Mouse (Mus musculus) gastrocnemius, adult 2 months (tissue): ENCODE measurements around the gene 4933411K16Rik. TPM values are rescaled to one million over a fixed set of nuclear protein-coding genes. Genes with fewer than 3 reads are reported as not detected.

Source experiments
- DNase-seq: peaks from one replicate; pipeline ENCODE4 v3.0.0; 2022
- H3K27ac ChIP-seq: fragments of 200-600 bp; 2 replicates; pipeline ENCODE4 v1.8.1; 2022; ENCODE audit warnings: mild to moderate bottlenecking
- H3K4me3 ChIP-seq: fragments of 200-600 bp; 2 replicates; pipeline ENCODE4 v1.8.1; 2022; ENCODE audit warnings: mild to moderate bottlenecking, moderate library complexity
- CTCF ChIP-seq: fragments of 200-600 bp; IDR thresholded peaks from 2 replicates; pipeline ENCODE4 v1.8.1; 2022; ENCODE audit warnings: antibody characterized with exemption, mild to moderate bottlenecking, moderate library complexity
- intact Hi-C: fragments of 180-260 bp; cut with DNase I; formaldehyde crosslinking; loops from one replicate; pipeline ENCODE4 v1.15.1; 2025
- long read RNA-seq, 2 experiments: library from polyadenylated mRNA; stranded (forward); transcript quantifications; one replicate each; pipeline ENCODE4 v2.0.0; 2021
- total RNA-seq, 2 experiments: library from RNA; stranded (reverse); gene quantifications; 2 replicates each; pipeline ENCODE4 v1.2.3; 2021

Gene 4933411K16Rik
- total RNA-seq: under 1 TPM; 0.28 to 0.33 TPM
- long read RNA-seq, experiment 1: 0 reads
- long read RNA-seq, experiment 2: 0 reads

- TF ChIP-seq CTCF: no peak
- no peak for DNase-seq
- no peak within 1 kb of the TSS for H3K4me3 ChIP-seq
- H3K27ac ChIP-seq: no peak within 1 kb of the TSS
- intact Hi-C loops: no loop called here
These were observed at the start of gene 4933411K16Rik for GRCm38 (mm10) chr19:42051948-42052347. TSS of gene 4933411K16Rik (plus strand) at chr19:42052248.

DNA sequence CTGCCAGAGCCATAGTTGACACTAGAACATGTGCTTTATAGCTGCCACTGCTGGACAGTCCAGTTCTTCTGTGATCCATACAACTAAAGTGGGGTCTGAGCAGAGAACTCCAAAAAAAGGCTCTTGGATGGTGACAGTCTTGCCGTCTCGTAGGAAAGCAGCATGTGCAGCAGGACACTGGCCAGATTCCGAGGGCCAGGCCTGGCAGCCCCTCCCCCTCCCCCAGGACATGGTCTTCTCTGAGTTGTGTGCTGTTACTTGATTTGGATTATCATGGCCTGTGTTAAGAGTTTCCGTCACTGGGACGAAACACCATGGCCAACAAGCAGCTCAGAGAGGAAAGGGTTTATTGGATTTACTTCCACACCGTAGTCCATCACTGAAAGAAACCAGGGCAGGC lies 47.8 kb upstream of the 4933411K16Rik start:
- TF ChIP-seq CTCF: no peak
- Histone ChIP-seq H3K4me3 (no peak overlapping the region), H3K27ac (no peak overlapping the region)
- intact Hi-C loops: no loop called here
- no peak for DNase-seq

DNA sequence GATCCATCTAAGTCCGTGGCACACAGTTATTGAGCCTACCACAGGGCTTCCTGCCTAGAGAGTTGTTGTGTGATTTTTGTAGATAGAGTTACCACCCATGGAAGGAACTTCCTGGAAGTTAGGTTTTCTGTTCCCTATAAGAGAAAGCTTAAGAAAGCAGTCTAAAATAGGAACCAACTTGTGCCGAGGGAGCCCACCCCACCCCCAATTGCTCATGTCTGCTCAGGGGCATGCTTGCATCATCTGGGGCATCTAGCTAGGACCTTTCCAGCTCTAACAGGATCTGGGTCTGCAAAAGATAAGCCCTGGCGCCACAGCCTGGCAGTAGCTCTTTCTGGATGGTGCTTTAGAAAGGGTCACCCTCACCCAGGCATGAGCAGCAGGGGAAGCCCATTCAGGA lies 46.4 kb upstream of the 4933411K16Rik start:
- Histone ChIP-seq H3K4me3 (no peak overlapping the region), H3K27ac (peak overlapping the region; percentile 46)
- intact Hi-C loops: no loop called here
- DNase-seq: no peak
- TF ChIP-seq CTCF: no peak

GRCm38 (mm10) chr19:42006568-42006967 lies 45.5 kb upstream of the 4933411K16Rik start:
- Histone ChIP-seq H3K4me3 (no peak overlapping the region), H3K27ac (no peak overlapping the region)
- TF ChIP-seq CTCF: no peak
- intact Hi-C loops: no loop called here
- no peak for DNase-seq

DNA sequence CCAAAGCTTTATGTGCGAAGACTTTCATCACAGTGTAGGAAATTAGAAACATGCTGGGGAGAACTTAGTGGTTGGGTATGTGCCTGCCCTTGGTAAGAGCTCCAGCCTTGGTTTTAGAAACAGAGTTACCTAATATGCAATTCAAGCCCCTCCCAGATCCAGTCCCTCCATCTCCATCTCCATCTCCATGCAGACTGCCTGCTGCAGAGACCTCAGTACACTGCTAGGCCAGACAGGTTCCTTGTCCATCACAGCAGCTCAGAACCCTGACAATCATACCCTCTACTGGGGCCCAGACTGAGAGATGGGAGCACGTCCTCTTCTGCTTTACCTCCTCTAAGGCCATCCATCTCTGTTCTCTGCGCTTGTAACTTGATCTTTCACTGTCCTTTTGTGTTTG lies 43.5 kb upstream of the 4933411K16Rik start:
- DNase-seq: no peak
- Histone ChIP-seq H3K27ac (0 out of 2 replicates have a peak overlapping the region, but pooled peaks have one; percentile 20), H3K4me3 (no peak overlapping the region)
- no peak for TF ChIP-seq CTCF
- intact Hi-C loops: no loop called here

GRCm38 (mm10) chr19:42009067-42009466 lies 43.0 kb upstream of the 4933411K16Rik start:
- no peak for TF ChIP-seq CTCF
- no peak for DNase-seq
- intact Hi-C loops: no loop called here
- no peak overlapping the region for H3K4me3 ChIP-seq
- no peak overlapping the region for H3K27ac ChIP-seq

DNA sequence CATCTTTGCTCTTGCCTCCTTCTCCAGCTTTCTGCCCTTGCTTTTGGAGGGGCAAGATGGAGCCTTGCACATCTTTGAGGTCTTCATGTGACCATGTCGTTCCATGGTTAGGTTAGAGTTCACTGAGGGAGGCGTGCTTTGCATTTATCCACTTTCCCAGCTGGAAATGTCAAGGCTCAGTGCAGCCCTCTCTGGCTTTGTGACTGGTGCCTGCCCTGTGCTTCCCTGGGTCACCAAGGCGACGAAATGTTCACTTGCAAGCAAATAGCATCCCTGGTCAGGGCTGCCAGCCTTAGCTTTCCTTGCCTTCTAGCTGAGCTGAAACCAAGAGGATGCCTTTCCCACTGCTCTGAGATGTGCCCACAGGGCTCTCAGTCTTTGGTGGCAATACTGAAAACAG lies 41.6 kb upstream of the 4933411K16Rik start:
- TF ChIP-seq CTCF: no peak
- DNase-seq: no peak
- H3K27ac ChIP-seq: no peak overlapping the region
- intact Hi-C loops: no loop called here
- H3K4me3 ChIP-seq: no peak overlapping the region

DNA sequence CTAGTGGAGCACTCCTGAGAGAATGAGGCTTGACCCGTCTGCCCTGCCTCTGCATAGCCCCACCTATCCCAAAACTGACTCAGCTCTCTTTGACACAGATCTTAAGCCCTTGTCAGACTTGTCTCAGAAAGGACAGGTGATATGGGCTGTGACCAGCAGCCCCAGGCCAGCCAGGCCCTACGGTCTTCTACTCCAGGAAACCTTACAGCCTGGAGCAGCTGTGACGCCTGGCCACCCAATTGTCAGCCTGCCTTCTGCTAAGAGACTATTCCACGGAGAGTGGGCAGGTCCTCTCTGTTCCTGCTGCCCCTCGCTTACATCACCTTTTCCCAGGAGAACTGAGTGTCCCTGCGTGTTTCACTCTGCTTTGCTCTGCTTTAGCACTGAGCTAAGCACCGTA lies 40.9 kb upstream of the 4933411K16Rik start:
- H3K27ac ChIP-seq: no peak overlapping the region
- no peak overlapping the region for H3K4me3 ChIP-seq
- DNase-seq: peak; percentile 14
- intact Hi-C loops: no loop called here
- no peak for TF ChIP-seq CTCF

DNA sequence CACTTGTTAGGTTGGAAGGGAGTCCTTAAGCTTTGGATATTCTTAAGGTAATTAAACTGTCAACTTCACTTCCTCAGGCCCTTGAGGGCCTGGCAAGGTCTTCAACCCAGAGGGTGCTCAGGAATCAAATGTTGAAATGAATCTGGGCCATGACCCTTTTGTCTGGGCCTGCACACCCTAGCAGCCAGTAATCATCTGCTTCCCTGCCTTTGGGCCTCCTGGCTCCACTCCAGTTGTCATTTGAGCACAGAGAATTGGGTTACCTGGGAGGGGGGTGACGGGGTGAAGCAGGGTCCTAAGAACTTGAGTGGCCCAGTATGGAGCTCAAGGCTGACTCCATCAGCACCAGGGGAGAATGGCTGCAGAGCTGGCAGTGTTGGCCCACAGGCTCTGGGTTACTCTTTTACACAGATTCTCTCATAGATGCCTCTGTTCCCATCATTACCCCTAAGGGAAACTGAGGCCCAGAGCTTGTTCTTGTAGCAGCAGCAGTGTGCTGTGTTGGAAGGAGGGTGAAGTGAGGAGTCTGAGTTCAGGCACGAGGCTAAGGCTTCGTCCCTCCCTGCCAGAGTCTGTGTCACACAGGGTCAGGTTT lies 37.7 kb upstream of the 4933411K16Rik start:
- Histone ChIP-seq H3K4me3 (no peak overlapping the region), H3K27ac (peak overlapping the region; percentile 28; the same call in 1 of the 2 replicates)
- TF ChIP-seq CTCF: no peak
- intact Hi-C loops: no loop called here
- peak; percentile 79 for DNase-seq

GRCm38 (mm10) chr19:42015001-42015400 lies 37.0 kb upstream of the 4933411K16Rik start:
- Histone ChIP-seq H3K4me3 (no peak overlapping the region), H3K27ac (no peak overlapping the region)
- no peak for TF ChIP-seq CTCF
- intact Hi-C loops: no loop called here
- DNase-seq: no peak

DNA sequence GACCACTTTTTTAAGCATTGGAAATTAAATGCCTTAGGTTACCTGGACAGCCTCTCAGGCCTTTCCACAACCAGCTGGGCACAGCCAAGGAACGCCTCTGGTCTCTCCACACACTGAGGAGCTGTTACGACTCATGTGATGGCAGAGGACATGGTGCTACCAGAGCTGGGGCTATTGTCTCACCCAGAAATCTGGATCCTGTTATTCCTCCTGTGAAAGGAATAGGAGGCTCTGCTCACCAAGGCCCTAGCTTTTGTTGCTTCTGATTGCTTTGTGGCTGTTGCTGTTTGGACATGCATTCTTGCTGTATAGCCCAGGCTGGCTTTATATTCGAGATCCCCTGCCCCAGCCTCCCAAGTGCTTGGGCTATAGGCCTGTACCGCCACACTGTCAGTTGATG lies 35.8 kb upstream of the 4933411K16Rik start:
- intact Hi-C loops: no loop called here
- no peak for TF ChIP-seq CTCF
- H3K4me3 ChIP-seq: no peak overlapping the region
- no peak for DNase-seq
- peak overlapping the region; percentile 87 for H3K27ac ChIP-seq

- peak overlapping the region; percentile 45 for H3K4me3 ChIP-seq
- H3K27ac ChIP-seq: peak overlapping the region; percentile 87
- intact Hi-C loops: no loop called here
- TF ChIP-seq CTCF: no peak
- peak; percentile 67 for DNase-seq
These were observed 35.2 kb upstream of the 4933411K16Rik start for GRCm38 (mm10) chr19:42016840-42017239.

- intact Hi-C loops: no loop called here
- TF ChIP-seq CTCF: no peak
These were observed 34.4 kb upstream of the 4933411K16Rik start for GRCm38 (mm10) chr19:42017399-42018247.

More at GRCm38 (mm10) chr19:42017399-42018247, 34.4 kb upstream of the 4933411K16Rik start:
- H3K4me3 ChIP-seq: peak overlapping the region; percentile 45
- peak overlapping the region; percentile 87 for H3K27ac ChIP-seq
- peak; percentile 83 for DNase-seq
